Mouse (Mus musculus): ENCODE data around the gene Phactr1. TPM values are rescaled to one million over a fixed set of nuclear protein-coding genes. Genes with fewer than 3 reads are reported as not detected.

Phactr1 gene
- polyA plus RNA-seq, 1 experiment from 2014 or later, result 7.9 TPM

- Histone ChIP-seq H3K27ac (no peak overlapping the region), H3K36me3 (0 out of 2 replicates have a peak, but pooled peaks cover 11% of the 10 kb centered on the region), H3K9me3 (no peaks in the 10 kb centered on the region), H3K4me1 (no peaks in the 10 kb centered on the region), H3K4me2 (no peak overlapping the region), H3K4me3 (replicated peaks) (no peak overlapping the region), H3K9ac (no peak overlapping the region), H3K27me3 (replicated peaks) (no peaks in the 10 kb centered on the region)
- 88% methylated on average over 14 of the region's 14 CpGs for WGBS
- no peak for ATAC-seq (ENCODE audit: insufficient read depth, low FRiP score, low read depth)
These were observed 471.6 kb downstream of the Phactr1 start for GRCm38 (mm10) chr13:43152005-43152520.

DNA sequence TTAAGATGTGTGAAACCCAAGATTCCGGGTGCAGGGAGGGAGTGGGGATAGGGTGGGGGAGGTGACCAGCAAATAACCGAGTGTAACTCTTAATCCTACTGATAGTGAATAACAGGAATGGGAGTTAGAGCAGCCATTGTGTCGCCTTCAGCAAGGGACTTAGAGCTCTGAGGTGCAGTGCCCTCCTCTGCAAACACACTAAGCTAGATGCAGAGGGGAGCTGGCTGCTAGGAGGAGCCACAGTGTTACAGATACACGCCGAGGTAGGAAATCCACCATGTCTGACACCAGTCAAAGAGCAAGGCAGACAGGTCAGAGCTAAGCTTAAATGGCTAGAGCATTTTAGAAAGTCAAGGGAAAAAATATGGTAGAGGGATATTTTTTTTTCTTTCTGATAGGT lies 476.9 kb downstream of the Phactr1 start:
- WGBS, result 60% methylated on average over 5 of the region's 5 CpGs
- no peaks in the 10 kb centered on the region for H3K4me1 ChIP-seq
- 0 out of 2 replicates have a peak, but pooled peaks cover 6% of the 10 kb centered on the region for H3K36me3 ChIP-seq
- no peak overlapping the region for H3K4me3 ChIP-seq (replicated peaks)
- no peaks in the 10 kb centered on the region for H3K9me3 ChIP-seq
- no peak overlapping the region for H3K9ac ChIP-seq
- no peak for ATAC-seq (ENCODE audit: insufficient read depth, low FRiP score, low read depth)
- H3K27ac ChIP-seq, result no peak overlapping the region
- no peaks in the 10 kb centered on the region for H3K27me3 ChIP-seq (replicated peaks)
- no peak overlapping the region for H3K4me2 ChIP-seq

DNA sequence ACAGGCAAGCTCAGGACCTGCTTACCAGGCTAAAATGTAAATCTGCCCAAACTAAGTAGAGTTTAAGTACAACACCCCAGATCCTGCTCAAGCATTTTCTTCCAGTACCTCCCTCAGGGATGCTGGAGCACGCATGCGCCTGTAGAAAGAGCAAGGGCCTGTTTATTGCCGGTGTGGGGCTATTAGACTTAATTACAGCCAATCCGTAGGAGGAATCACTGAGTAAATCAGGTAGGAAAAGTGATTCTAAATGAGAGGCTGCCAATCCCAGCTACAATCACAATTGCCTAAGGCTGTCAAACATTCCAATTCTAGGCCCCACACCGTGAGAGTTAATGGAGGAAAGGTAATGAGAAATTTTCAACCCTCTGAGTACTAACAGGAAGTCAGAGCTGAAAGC lies 477.9 kb downstream of the Phactr1 start:
- Histone ChIP-seq H3K9ac (no peak overlapping the region), H3K27ac (no peak overlapping the region), H3K4me2 (no peak overlapping the region), H3K27me3 (replicated peaks) (no peaks in the 10 kb centered on the region), H3K36me3 (0 out of 2 replicates have a peak, but pooled peaks cover 6% of the 10 kb centered on the region), H3K9me3 (no peaks in the 10 kb centered on the region), H3K4me1 (no peaks in the 10 kb centered on the region), H3K4me3 (replicated peaks) (no peak overlapping the region)
- WGBS, result 72% methylated on average over 5 of the region's 5 CpGs
- ATAC-seq (ENCODE audit: insufficient read depth, low FRiP score, low read depth), result no peak

GRCm38 (mm10) chr13:43159429-43159828 lies 479.0 kb downstream of the Phactr1 start:
- Histone ChIP-seq H3K9ac (no peak overlapping the region), H3K4me1 (no peaks in the 10 kb centered on the region), H3K36me3 (0 out of 2 replicates have a peak, but pooled peaks cover 3% of the 10 kb centered on the region), H3K27ac (no peak overlapping the region), H3K27me3 (replicated peaks) (no peaks in the 10 kb centered on the region), H3K4me3 (replicated peaks) (no peak overlapping the region), H3K4me2 (no peak overlapping the region), H3K9me3 (no peaks in the 10 kb centered on the region)
- WGBS, result 32% methylated on average over 3 of the region's 3 CpGs
- ATAC-seq (ENCODE audit: insufficient read depth, low FRiP score, low read depth), result peak; percentile 35; the same call in 1 of the 2 replicates

GRCm38 (mm10) chr13:43167721-43168120 lies 487.3 kb downstream of the Phactr1 start:
- H3K27me3 ChIP-seq (replicated peaks), result no peaks in the 10 kb centered on the region
- 77% methylated on average over 9 of the region's 9 CpGs for WGBS
- no peak overlapping the region for H3K9ac ChIP-seq
- no peak overlapping the region for H3K27ac ChIP-seq
- ATAC-seq (ENCODE audit: insufficient read depth, low FRiP score, low read depth), result no peak
- H3K4me3 ChIP-seq (replicated peaks), result no peak overlapping the region
- H3K9me3 ChIP-seq, result no peaks in the 10 kb centered on the region
- H3K4me1 ChIP-seq, result peaks cover 7% of the 10 kb centered on the region
- no peak overlapping the region for H3K4me2 ChIP-seq
- no peaks in the 10 kb centered on the region; the same call in 1 of the 2 replicates for H3K36me3 ChIP-seq

DNA sequence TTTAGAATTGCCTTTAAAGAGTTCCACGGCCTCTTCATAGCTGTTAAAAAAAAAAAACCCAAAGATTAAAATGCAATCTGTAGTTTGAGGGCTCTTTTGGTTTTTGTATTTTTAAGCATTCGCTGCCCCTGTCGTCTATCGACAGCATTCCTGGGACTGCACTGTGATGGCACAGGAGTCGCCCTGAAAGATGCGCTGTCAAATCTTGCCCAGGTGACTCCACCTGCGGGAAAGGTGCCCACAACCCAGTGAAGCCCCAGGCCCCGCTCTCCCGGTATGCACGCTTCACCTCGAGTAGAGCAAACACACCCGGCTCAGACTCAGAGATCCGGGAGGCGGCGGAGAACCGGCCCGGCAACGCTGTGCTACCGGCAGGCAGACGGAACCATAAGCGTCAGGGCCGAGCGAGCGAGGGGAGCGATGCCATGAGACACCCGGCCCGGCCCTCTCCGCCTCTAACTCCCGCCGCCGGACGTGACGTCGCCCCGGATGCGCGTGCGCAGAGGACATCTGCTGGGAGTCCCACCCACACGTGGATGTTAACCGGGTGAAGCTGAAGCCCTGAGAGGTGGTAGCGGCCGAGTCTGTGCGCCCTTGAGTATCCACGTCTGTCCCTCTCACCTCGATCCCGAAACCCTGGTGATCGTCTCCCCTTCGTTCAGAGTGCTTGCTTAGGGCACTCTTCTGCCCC lies 490.7 kb downstream of the Phactr1 start, which contains the start of gene Tbc1d7:
TSS of gene Tbc1d7 (minus strand) at position 482 of the 691 bp plus-strand sequence.
- peak; percentile 96 for ATAC-seq (ENCODE audit: insufficient read depth, low FRiP score, low read depth)
- no peaks in the 10 kb centered on the region for H3K27me3 ChIP-seq (replicated peaks)
- peak within 1 kb of the TSS; percentile 76 for H3K27ac ChIP-seq
- peak within 1 kb of the TSS; percentile 59 for H3K9ac ChIP-seq
- peaks cover 7% of the 10 kb centered on the region for H3K4me1 ChIP-seq
- peak within 1 kb of the TSS; percentile 71 for H3K4me3 ChIP-seq (replicated peaks)
- H3K9me3 ChIP-seq, result no peaks in the 10 kb centered on the region
- H3K4me2 ChIP-seq, result peak within 1 kb of the TSS; percentile 69
- H3K36me3 ChIP-seq, result no peaks in the 10 kb centered on the region; the same call in 1 of the 2 replicates
- under 1% methylated on average over 48 of the region's 48 CpGs for WGBS

- no peak for ATAC-seq (ENCODE audit: insufficient read depth, low FRiP score, low read depth)
- Histone ChIP-seq H3K9ac (peak overlapping the region; percentile 47; the same call in 1 of the 2 replicates), H3K27me3 (replicated peaks) (no peaks in the 10 kb centered on the region), H3K27ac (0 out of 2 replicates have a peak overlapping the region, but pooled peaks have one; percentile 76), H3K36me3 (no peaks in the 10 kb centered on the region; the same call in 1 of the 2 replicates), H3K4me2 (peak overlapping the region; percentile 69), H3K4me3 (replicated peaks) (peak overlapping the region; percentile 71), H3K4me1 (peaks cover 7% of the 10 kb centered on the region), H3K9me3 (no peaks in the 10 kb centered on the region)
- WGBS, result 32% methylated on average over 14 of the region's 14 CpGs
These were observed 491.8 kb downstream of the Phactr1 start for GRCm38 (mm10) chr13:43172036-43172713.

- no peak for ATAC-seq (ENCODE audit: insufficient read depth, low FRiP score, low read depth)
- Histone ChIP-seq H3K27me3 (replicated peaks) (no peaks in the 10 kb centered on the region), H3K9me3 (no peaks in the 10 kb centered on the region), H3K36me3 (no peaks in the 10 kb centered on the region; the same call in 1 of the 2 replicates), H3K4me2 (peak overlapping the region; percentile 30; the same call in 1 of the 2 replicates), H3K27ac (no peak overlapping the region), H3K4me3 (replicated peaks) (no peak overlapping the region), H3K9ac (no peak overlapping the region), H3K4me1 (peaks cover 7% of the 10 kb centered on the region)
- 16% methylated on average over 9 of the region's 9 CpGs for WGBS
These were observed 492.8 kb downstream of the Phactr1 start for GRCm38 (mm10) chr13:43173262-43173661.

DNA sequence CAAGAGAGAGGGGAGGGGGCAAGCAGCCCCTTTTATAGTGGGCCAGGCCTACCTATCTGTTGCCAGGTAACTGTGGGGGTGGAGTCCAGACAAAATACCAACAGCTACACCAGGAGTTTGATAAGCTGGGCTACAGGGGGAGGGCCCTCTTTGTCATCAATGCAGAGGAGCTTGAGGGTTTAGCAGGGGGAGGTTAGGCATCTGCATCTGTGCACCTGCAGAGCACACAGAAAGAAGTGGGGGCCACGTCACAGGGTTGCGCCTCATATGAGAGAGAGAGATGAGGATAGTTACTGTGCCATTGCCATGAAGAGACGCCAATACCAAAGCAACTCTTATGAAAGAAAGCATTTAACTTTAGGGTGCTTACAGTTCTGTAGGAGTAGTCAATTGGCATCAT lies 496.3 kb downstream of the Phactr1 start:
- H3K27ac ChIP-seq, result no peak overlapping the region
- H3K27me3 ChIP-seq (replicated peaks), result no peaks in the 10 kb centered on the region
- H3K36me3 ChIP-seq, result no peaks in the 10 kb centered on the region
- peaks cover 7% of the 10 kb centered on the region for H3K4me1 ChIP-seq
- H3K4me3 ChIP-seq (replicated peaks), result no peak overlapping the region
- 96% methylated on average over 3 of the region's 3 CpGs for WGBS
- H3K9ac ChIP-seq, result no peak overlapping the region
- no peak overlapping the region for H3K4me2 ChIP-seq
- no peaks in the 10 kb centered on the region for H3K9me3 ChIP-seq
- ATAC-seq (ENCODE audit: insufficient read depth, low FRiP score, low read depth), result no peak

DNA sequence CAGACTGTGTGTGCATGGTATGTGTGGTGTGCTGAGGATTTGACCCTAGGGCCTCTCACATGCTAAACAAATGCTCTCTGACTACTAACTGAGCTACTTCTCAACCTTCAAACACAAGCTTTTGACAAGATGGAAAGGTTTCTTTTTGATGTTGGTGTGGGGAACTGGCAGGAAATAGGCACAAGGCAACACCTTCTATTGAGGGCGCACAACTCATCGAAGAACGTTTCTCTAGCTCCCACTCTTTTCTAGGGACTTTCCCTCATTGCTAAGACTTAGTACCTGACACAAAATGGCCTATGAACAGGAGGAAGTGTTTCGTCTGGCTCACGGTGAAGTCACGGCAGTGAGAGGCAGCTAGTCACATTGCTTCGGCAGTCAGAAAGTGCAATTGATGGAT lies 496.9 kb downstream of the Phactr1 start:
- H3K4me3 ChIP-seq (replicated peaks), result no peak overlapping the region
- H3K36me3 ChIP-seq, result no peaks in the 10 kb centered on the region
- H3K9ac ChIP-seq, result no peak overlapping the region
- no peaks in the 10 kb centered on the region for H3K27me3 ChIP-seq (replicated peaks)
- no peak overlapping the region for H3K4me2 ChIP-seq
- peaks cover 3% of the 10 kb centered on the region; the same call in 1 of the 2 replicates for H3K4me1 ChIP-seq
- 87% methylated on average over 7 of the region's 7 CpGs for WGBS
- no peak overlapping the region for H3K27ac ChIP-seq
- H3K9me3 ChIP-seq, result no peaks in the 10 kb centered on the region
- ATAC-seq (ENCODE audit: insufficient read depth, low FRiP score, low read depth), result no peak

GRCm38 (mm10) chr13:43181104-43181503 lies 500.7 kb downstream of the Phactr1 start:
- Histone ChIP-seq H3K9me3 (no peaks in the 10 kb centered on the region), H3K9ac (no peak overlapping the region), H3K36me3 (no peaks in the 10 kb centered on the region), H3K4me3 (replicated peaks) (no peak overlapping the region), H3K4me2 (no peak overlapping the region), H3K27ac (no peak overlapping the region), H3K4me1 (0 out of 2 replicates have a peak, but pooled peaks cover 6% of the 10 kb centered on the region), H3K27me3 (replicated peaks) (no peaks in the 10 kb centered on the region)
- WGBS, result 58% methylated on average over 7 of the region's 7 CpGs
- ATAC-seq (ENCODE audit: insufficient read depth, low FRiP score, low read depth), result no peak

Measured in stomach, embryonic 15.5 days (tissue).